Mouse (Mus musculus) heart, adult 9 months (tissue): ENCODE data around the gene Rgs3.

ENCODE experiments used
- DNase-seq, 2 experiments: peaks; one replicate each; pipeline ENCODE4 v3.0.0; 2022; ENCODE audit warnings: low spot score in 2 of 2

Rgs3 gene

GRCm38 (mm10) chr4:62742885-62743760 lies 183.5 kb downstream of the Rgs3 start:
- DNase-seq = no peak

- no peak for DNase-seq
These were observed 184.9 kb downstream of the Rgs3 start for GRCm38 (mm10) chr4:62744534-62744956.

GRCm38 (mm10) chr4:62744985-62745638 lies 185.5 kb downstream of the Rgs3 start:
- no peak for DNase-seq
